ENCODE assay signal across 10 mouse cellular contexts in the genomic region with DNA sequence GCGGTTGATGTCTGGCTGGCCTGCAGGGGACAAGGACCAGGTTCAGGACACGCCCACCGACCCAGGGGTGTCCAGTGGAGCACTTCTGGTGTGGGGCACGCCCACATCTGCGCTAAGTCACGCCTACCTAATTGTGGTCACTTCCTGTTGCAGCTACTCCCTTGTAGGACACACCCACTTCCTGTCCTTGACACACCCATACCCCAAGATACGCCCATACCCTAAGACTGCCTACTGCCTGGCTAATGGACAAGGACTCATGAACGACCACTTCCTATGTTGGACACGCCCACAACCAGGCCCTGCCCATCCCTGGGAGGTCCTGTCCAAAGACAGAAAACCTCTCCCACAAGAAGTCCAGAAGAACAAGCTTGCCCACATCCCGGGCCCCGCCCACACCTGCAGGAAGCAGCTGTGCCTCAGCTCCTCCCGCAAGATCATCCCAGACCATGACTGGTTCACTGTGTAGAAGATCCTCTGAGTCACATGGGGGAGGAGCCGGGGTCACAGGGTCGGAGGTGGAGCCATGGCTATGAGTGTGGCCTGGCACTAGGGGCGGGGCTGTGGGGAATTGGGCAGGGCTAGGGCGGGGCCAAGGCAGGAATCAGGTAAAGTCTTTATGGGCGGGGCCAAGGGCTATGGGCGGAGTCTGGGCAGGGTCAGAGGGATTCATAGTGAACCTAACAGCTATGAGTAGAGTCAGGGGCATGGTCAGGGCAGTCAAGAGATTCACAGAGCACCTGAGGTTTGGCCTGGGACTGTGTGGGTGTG. TPM values are rescaled to one million over a fixed set of nuclear protein-coding genes. Genes with fewer than 3 reads are reported as not detected.
DNase-seq lines count a peak whose midpoint lies in the region; ATAC-seq and TF ChIP-seq lines count a peak whose summit lies in the region.
"Had no signal": no experiment of that assay in that cellular context is flagged by ENCODE, and none has a peak within 500 bp of the region (broad histone marks: within the 10 kb centered on the region; RNA-seq: fewer than 3 reads in every experiment).

No protein-coding gene starts in this region.

- no peak overlapping the region for H3K9ac ChIP-seq in embryonic facial prominence, embryonic 14.5 days (ENCODE audit: low read depth, low read length)
- H3K9ac ChIP-seq in liver, postnatal 0 days (replicated peaks), result no peak overlapping the region
- H3K9ac ChIP-seq in liver, embryonic 12.5 days, result no peak overlapping the region
- H3K9ac ChIP-seq in hindbrain, embryonic 11.5 days (ENCODE audit: low read depth, low read length), result no peak overlapping the region
- H3K9ac ChIP-seq: embryonic facial prominence, embryonic 15.5 days; limb, embryonic 15.5 days had no signal

- peaks cover 14% of the 10 kb centered on the region for H3K36me3 ChIP-seq in embryonic facial prominence, embryonic 14.5 days (ENCODE audit: control insufficient read depth, insufficient read depth, low read length)
- H3K36me3 ChIP-seq in embryonic facial prominence, embryonic 10.5 days (replicated peaks), result peaks cover 45% of the 10 kb centered on the region
- H3K36me3 ChIP-seq in liver, postnatal 0 days (replicated peaks; ENCODE audit: insufficient read depth, low read length), result peaks cover 4% of the 10 kb centered on the region; the same call in 1 of the 2 replicates
- H3K36me3 ChIP-seq in liver, embryonic 12.5 days, result peaks cover 55% of the 10 kb centered on the region
- peaks cover 55% of the 10 kb centered on the region for H3K36me3 ChIP-seq in G1E (replicated peaks)
- H3K36me3 ChIP-seq in hindbrain, embryonic 11.5 days (ENCODE audit: control insufficient read depth, insufficient read depth, low read length), result peaks cover 4% of the 10 kb centered on the region; the same call in 1 of the 2 replicates

- no peak for TF ChIP-seq EP300 in liver, postnatal 0 days (IDR thresholded peaks at IDR 0.05; ENCODE audit: low read depth)

- peak; percentile 2 for DNase-seq in embryonic facial prominence, embryonic 14.5 days (ENCODE audit: low spot score)
- DNase-seq in embryonic facial prominence, embryonic 10.5 days (ENCODE audit: low spot score), result no peak
- DNase-seq in liver, postnatal 0 days, result peak; percentile 48
- DNase-seq in G1E (ENCODE audit: low spot score), result peak; percentile 8
- DNase-seq in naive thymus-derived CD4-positive, alpha-beta T cell, adult 2 months (ENCODE audit: low read depth), result peak; percentile 55
- no peak for DNase-seq in urinary bladder, adult 18-20 months (ENCODE audit: low spot score in 2 of 2)
- DNase-seq in hindbrain, embryonic 11.5 days (ENCODE audit: low spot score), result no peak

- no peaks in the 10 kb centered on the region for H3K4me1 ChIP-seq in embryonic facial prominence, embryonic 14.5 days (ENCODE audit: control insufficient read depth, insufficient read depth, low read length)
- no peaks in the 10 kb centered on the region for H3K4me1 ChIP-seq in embryonic facial prominence, embryonic 10.5 days
- H3K4me1 ChIP-seq in liver, postnatal 0 days (ENCODE audit: insufficient read depth), result no peaks in the 10 kb centered on the region; the same call in 1 of the 2 replicates
- H3K4me1 ChIP-seq in liver, embryonic 12.5 days, result peaks cover 13% of the 10 kb centered on the region
- peaks cover 18% of the 10 kb centered on the region for H3K4me1 ChIP-seq in G1E (ENCODE audit: insufficient read depth, low read depth, low read length)
- H3K4me1 ChIP-seq in hindbrain, embryonic 11.5 days (replicated peaks; ENCODE audit: control insufficient read depth, insufficient read depth, low read length), result no peaks in the 10 kb centered on the region
- H3K4me1 ChIP-seq: embryonic facial prominence, embryonic 15.5 days had no signal

- no peak for ATAC-seq in embryonic facial prominence, embryonic 14.5 days (ENCODE audit: low read depth)
- ATAC-seq in liver, postnatal 0 days, result no peak
- ATAC-seq in liver, embryonic 12.5 days, result no peak
- ATAC-seq in G1E (ENCODE audit: extremely low read depth, insufficient number of reproducible peaks, low FRiP score, poor library complexity, severe bottlenecking), result no peak
- no peak for ATAC-seq in hindbrain, embryonic 11.5 days (ENCODE audit: low FRiP score)

- no peaks in the 10 kb centered on the region for H3K27me3 ChIP-seq in embryonic facial prominence, embryonic 14.5 days (replicated peaks; ENCODE audit: control insufficient read depth, insufficient read depth, low read length)
- no peaks in the 10 kb centered on the region for H3K27me3 ChIP-seq in embryonic facial prominence, embryonic 10.5 days (replicated peaks; ENCODE audit: low read depth, poor library complexity, severe bottlenecking)
- H3K27me3 ChIP-seq in liver, postnatal 0 days (ENCODE audit: insufficient read depth, low read length), result no peaks in the 10 kb centered on the region
- no peaks in the 10 kb centered on the region for H3K27me3 ChIP-seq in liver, embryonic 12.5 days (replicated peaks)
- H3K27me3 ChIP-seq in G1E (ENCODE audit: insufficient read depth, low read length), result no peaks in the 10 kb centered on the region; the same call in 1 of the 2 replicates
- H3K27me3 ChIP-seq in hindbrain, embryonic 11.5 days (ENCODE audit: control insufficient read depth, insufficient read depth, low read length), result no peaks in the 10 kb centered on the region
- H3K27me3 ChIP-seq: embryonic facial prominence, embryonic 15.5 days; limb, embryonic 15.5 days had no signal

- no peak overlapping the region for H3K27ac ChIP-seq in embryonic facial prominence, embryonic 14.5 days (replicated peaks; ENCODE audit: low read depth, low read length)
- H3K27ac ChIP-seq in embryonic facial prominence, embryonic 10.5 days (replicated peaks), result no peak overlapping the region
- H3K27ac ChIP-seq in liver, postnatal 0 days (ENCODE audit: low read depth), result no peak overlapping the region
- no peak overlapping the region for H3K27ac ChIP-seq in liver, embryonic 12.5 days
- no peak overlapping the region for H3K27ac ChIP-seq in hindbrain, embryonic 11.5 days (ENCODE audit: low read depth, low read length)
- H3K27ac ChIP-seq: embryonic facial prominence, embryonic 15.5 days; limb, embryonic 15.5 days had no signal

- H3K4me3 ChIP-seq in embryonic facial prominence, embryonic 14.5 days (ENCODE audit: low read depth, low read length), result no peak overlapping the region
- H3K4me3 ChIP-seq in embryonic facial prominence, embryonic 10.5 days, result no peak overlapping the region
- no peak overlapping the region for H3K4me3 ChIP-seq in liver, postnatal 0 days (ENCODE audit: low read depth, low read length)
- H3K4me3 ChIP-seq in liver, embryonic 12.5 days, result no peak overlapping the region
- no peak overlapping the region; the same call in 1 of the 2 replicates for H3K4me3 ChIP-seq in G1E (ENCODE audit: low read depth, low read length)
- no peak overlapping the region for H3K4me3 ChIP-seq in hindbrain, embryonic 11.5 days (ENCODE audit: low read depth, low read length)
- H3K4me3 ChIP-seq: embryonic facial prominence, embryonic 15.5 days; limb, embryonic 15.5 days had no signal

- 62% methylated on average over 16 of the region's 18 CpGs for WGBS in embryonic facial prominence, embryonic 14.5 days
- 67% methylated on average over 18 of the region's 18 CpGs for WGBS in embryonic facial prominence, embryonic 10.5 days
- 67% methylated on average over 18 of the region's 18 CpGs for WGBS in liver, postnatal 0 days (ENCODE audit: insufficient replicate concordance)
- 51% methylated on average over 18 of the region's 18 CpGs for WGBS in liver, embryonic 12.5 days (ENCODE audit: insufficient replicate concordance)
- WGBS in hindbrain, embryonic 11.5 days, result 70% methylated on average over 18 of the region's 18 CpGs

- H3K4me2 ChIP-seq in embryonic facial prominence, embryonic 14.5 days (ENCODE audit: low read depth, low read length), result no peak overlapping the region
- H3K4me2 ChIP-seq in liver, postnatal 0 days (ENCODE audit: low read depth, low read length), result no peak overlapping the region
- H3K4me2 ChIP-seq in liver, embryonic 12.5 days, result no peak overlapping the region
- no peak overlapping the region for H3K4me2 ChIP-seq in hindbrain, embryonic 11.5 days (replicated peaks; ENCODE audit: low read depth, low read length)
- H3K4me2 ChIP-seq: embryonic facial prominence, embryonic 15.5 days; limb, embryonic 15.5 days had no signal

- no peak for TF ChIP-seq CTCF in liver, postnatal 0 days (IDR thresholded peaks at IDR 0.05; ENCODE audit: low read depth)
- no peak for TF ChIP-seq CTCF in G1E (IDR thresholded peaks at IDR 0.05; ENCODE audit: low read depth, low read length)

- peaks cover 67% of the 10 kb centered on the region for H3K9me3 ChIP-seq in embryonic facial prominence, embryonic 14.5 days (ENCODE audit: control insufficient read depth, low read length)
- peaks cover 79% of the 10 kb centered on the region for H3K9me3 ChIP-seq in embryonic facial prominence, embryonic 10.5 days
- H3K9me3 ChIP-seq in liver, postnatal 0 days (ENCODE audit: low read length), result peaks cover 49% of the 10 kb centered on the region
- peaks cover 72% of the 10 kb centered on the region for H3K9me3 ChIP-seq in liver, embryonic 12.5 days (replicated peaks)
- H3K9me3 ChIP-seq in G1E (replicated peaks), result peaks cover 70% of the 10 kb centered on the region
- peaks cover 11% of the 10 kb centered on the region for H3K9me3 ChIP-seq in hindbrain, embryonic 11.5 days (ENCODE audit: control insufficient read depth, low read length)

RNA-seq across cellular contexts. Expression of a gene that starts 5.4 kb away (rescaled TPM):
- 7.8 and 7.9 TPM in 2 replicates for polyA plus RNA-seq in embryonic facial prominence, embryonic 14.5 days (2014; fragmentation: Nextera tagmentation; extraction: Ambion mirVana)
- 3.7 and 4.6 TPM in 2 replicates for polyA plus RNA-seq in embryonic facial prominence, embryonic 10.5 days (2016; fragmentation: Nextera tagmentation; extraction: Ambion mirVana)
- 8.9 and 10.2 TPM in 2 replicates for polyA plus RNA-seq in liver, postnatal 0 days (2015; fragmentation: Nextera tagmentation; extraction: Ambion mirVana)
- polyA plus RNA-seq in liver, embryonic 12.5 days (2016; fragmentation: Nextera tagmentation; extraction: Ambion mirVana), result 7.2 and 7.6 TPM in 2 replicates
- total RNA-seq in G1E (2014; fragmentation: Nextera tagmentation), result 3.2 and 4.2 TPM in 2 replicates
- total RNA-seq in G1E (2017), result 4.0 and 6.2 TPM in 2 replicates
- 37.4 and 52.7 TPM in 2 replicates for polyA plus RNA-seq in G1E (2012)
- polyA plus RNA-seq in hindbrain, embryonic 11.5 days (2014; fragmentation: Nextera tagmentation; extraction: Ambion mirVana), result 4.4 and 4.8 TPM in 2 replicates

Comparison
In these comparisons a context has a peak if more than half of its experiments do, and no peak if none do; other contexts are left out.
1. DNase-seq: peak in embryonic facial prominence, embryonic 14.5 days (single experiment), liver, postnatal 0 days (single experiment), G1E (single experiment) and naive thymus-derived CD4-positive, alpha-beta T cell, adult 2 months (single experiment); none in embryonic facial prominence, embryonic 10.5 days (single experiment), urinary bladder, adult 18-20 months (0 of 2) and hindbrain, embryonic 11.5 days (single experiment).